In genomic region chr14:21602937-21603336, GRCm38 (mm10) we compare ENCODE assay signal across 29 mouse cellular contexts.
DNase-seq lines count a peak whose midpoint lies in the region; ATAC-seq and TF ChIP-seq lines count a peak whose summit lies in the region.
"Had no signal": no experiment of that assay in that cellular context is flagged by ENCODE, and none has a peak within 500 bp of the region (broad histone marks: within the 10 kb centered on the region; RNA-seq: fewer than 3 reads in every experiment).

No protein-coding gene starts in this region.

- no peaks in the 10 kb centered on the region for H3K27me3 ChIP-seq in liver, embryonic 11.5 days (replicated peaks; ENCODE audit: control insufficient read depth, insufficient read depth, low read length)
- no peaks in the 10 kb centered on the region for H3K27me3 ChIP-seq in liver, postnatal 0 days (ENCODE audit: insufficient read depth, low read length)
- no peaks in the 10 kb centered on the region for H3K27me3 ChIP-seq in G1E (ENCODE audit: insufficient read depth, low read length)
- H3K27me3 ChIP-seq in liver, embryonic 14.5 days (ENCODE audit: control insufficient read depth, insufficient read depth, low read length): no peaks in the 10 kb centered on the region
- H3K27me3 ChIP-seq in stomach, embryonic 15.5 days (replicated peaks): no peaks in the 10 kb centered on the region
- H3K27me3 ChIP-seq: embryonic facial prominence, embryonic 15.5 days; heart, embryonic 12.5 days; limb, embryonic 13.5 days; neural tube, embryonic 12.5 days had no signal

- peaks cover 34% of the 10 kb centered on the region for H3K4me1 ChIP-seq in liver, embryonic 11.5 days (replicated peaks; ENCODE audit: control insufficient read depth, insufficient read depth, low read length)
- 0 out of 2 replicates have a peak, but pooled peaks cover 3% of the 10 kb centered on the region for H3K4me1 ChIP-seq in liver, postnatal 0 days (ENCODE audit: insufficient read depth)
- peaks cover 73% of the 10 kb centered on the region for H3K4me1 ChIP-seq in G1E (ENCODE audit: insufficient read depth, low read depth, low read length)
- H3K4me1 ChIP-seq in liver, embryonic 14.5 days (replicated peaks; ENCODE audit: control insufficient read depth in 2 of 2, insufficient read depth in 2 of 2, low read length in 1 of 2): peaks cover 22 to 41% of the 10 kb centered on the region in 2 experiments
- peaks cover 14% of the 10 kb centered on the region; the same call in 1 of the 2 replicates for H3K4me1 ChIP-seq in stomach, embryonic 15.5 days

- no peaks in the 10 kb centered on the region for H3K9me3 ChIP-seq in liver, embryonic 11.5 days (ENCODE audit: control insufficient read depth, low read length)
- H3K9me3 ChIP-seq in liver, postnatal 0 days (ENCODE audit: low read length): no peaks in the 10 kb centered on the region
- H3K9me3 ChIP-seq in G1E (replicated peaks): no peaks in the 10 kb centered on the region
- no peaks in the 10 kb centered on the region for H3K9me3 ChIP-seq in liver, embryonic 14.5 days (ENCODE audit: control insufficient read depth, low read length)
- H3K9me3 ChIP-seq in stomach, embryonic 15.5 days: no peaks in the 10 kb centered on the region
- H3K9me3 ChIP-seq: embryonic facial prominence, embryonic 15.5 days; heart, embryonic 12.5 days; hindbrain, embryonic 10.5 days; limb, embryonic 13.5 days; megakaryocyte, embryonic 14.5 days; neural tube, embryonic 12.5 days had no signal

- ATAC-seq in liver, embryonic 11.5 days (replicated peaks; ENCODE audit: low FRiP score): peak; percentile 74
- no peak for ATAC-seq in liver, postnatal 0 days
- peak; percentile 78 for ATAC-seq in G1E (ENCODE audit: extremely low read depth, insufficient number of reproducible peaks, low FRiP score, poor library complexity, severe bottlenecking)
- ATAC-seq in liver, embryonic 14.5 days (ENCODE audit: insufficient read depth): no peak
- ATAC-seq in stomach, embryonic 15.5 days (ENCODE audit: insufficient read depth, low FRiP score, low read depth): peak; percentile 64
- ATAC-seq in monocyte, adult 5-6 weeks (replicated peaks; ENCODE audit: insufficient number of reproducible peaks, low FRiP score, low TSS enrichment, poor library complexity, severe bottlenecking): no peak
- ATAC-seq: activated CD4-positive, CD25-positive, alpha-beta regulatory T cell, adult 4 months; CD4-positive, CD25-positive, alpha-beta regulatory T cell, adult 4 months; forebrain, embryonic 14.5 days; intestine, postnatal 0 days had no signal

- no peaks in the 10 kb centered on the region for H3K36me3 ChIP-seq in liver, embryonic 11.5 days (ENCODE audit: control insufficient read depth, insufficient read depth, low read length)
- H3K36me3 ChIP-seq in liver, postnatal 0 days (replicated peaks; ENCODE audit: insufficient read depth, low read length): no peaks in the 10 kb centered on the region
- peaks cover 5% of the 10 kb centered on the region for H3K36me3 ChIP-seq in G1E (replicated peaks)
- H3K36me3 ChIP-seq in liver, embryonic 14.5 days (replicated peaks; ENCODE audit: control insufficient read depth, insufficient read depth, low read depth): no peaks in the 10 kb centered on the region
- H3K36me3 ChIP-seq in stomach, embryonic 15.5 days: no peaks in the 10 kb centered on the region
- H3K36me3 ChIP-seq: embryonic facial prominence, embryonic 15.5 days; heart, embryonic 12.5 days; hindbrain, embryonic 10.5 days; neural tube, embryonic 12.5 days had no signal

- no peak for TF ChIP-seq EP300 in liver, postnatal 0 days (IDR thresholded peaks at IDR 0.05; ENCODE audit: low read depth)
- TF ChIP-seq EP300 in liver, embryonic 14.5 days (IDR thresholded peaks at IDR 0.05; ENCODE audit: low read depth): peak; percentile 42; the same call in 1 of the 2 replicates

- no peak overlapping the region for H3K9ac ChIP-seq in liver, embryonic 11.5 days (ENCODE audit: low read depth, low read length)
- H3K9ac ChIP-seq in liver, postnatal 0 days (replicated peaks): no peak overlapping the region
- no peak overlapping the region for H3K9ac ChIP-seq in liver, embryonic 14.5 days (replicated peaks)
- no peak overlapping the region for H3K9ac ChIP-seq in stomach, embryonic 15.5 days
- H3K9ac ChIP-seq: embryonic facial prominence, embryonic 15.5 days; heart, embryonic 12.5 days; limb, embryonic 13.5 days; neural tube, embryonic 12.5 days had no signal

- TF ChIP-seq CTCF in liver, postnatal 0 days (IDR thresholded peaks at IDR 0.05; ENCODE audit: low read depth): no peak
- no peak for TF ChIP-seq CTCF in G1E (IDR thresholded peaks at IDR 0.05; ENCODE audit: low read depth, low read length)
- TF ChIP-seq CTCF in liver, embryonic 14.5 days (IDR thresholded peaks at IDR 0.05; ENCODE audit: low read depth): no peak

- 31% methylated on average over 4 of the region's 4 CpGs for WGBS in liver, embryonic 11.5 days
- 20% methylated on average over 4 of the region's 4 CpGs for WGBS in liver, postnatal 0 days (ENCODE audit: insufficient replicate concordance)
- WGBS in liver, embryonic 14.5 days (ENCODE audit: insufficient replicate concordance): 12% methylated on average over 4 of the region's 4 CpGs
- 37% methylated on average over 4 of the region's 4 CpGs for WGBS in stomach, embryonic 15.5 days

- H3K27ac ChIP-seq in liver, embryonic 11.5 days (ENCODE audit: low read depth, low read length): no peak overlapping the region
- no peak overlapping the region for H3K27ac ChIP-seq in liver, postnatal 0 days (ENCODE audit: low read depth)
- no peak overlapping the region for H3K27ac ChIP-seq in liver, embryonic 14.5 days
- no peak overlapping the region for H3K27ac ChIP-seq in stomach, embryonic 15.5 days
- H3K27ac ChIP-seq: embryonic facial prominence, embryonic 15.5 days; hindbrain, embryonic 10.5 days; neural tube, embryonic 12.5 days had no signal

- H3K4me3 ChIP-seq in liver, embryonic 11.5 days (ENCODE audit: low read depth, low read length): no peak overlapping the region
- no peak overlapping the region for H3K4me3 ChIP-seq in liver, postnatal 0 days (ENCODE audit: low read depth, low read length)
- no peak overlapping the region; the same call in 1 of the 2 replicates for H3K4me3 ChIP-seq in G1E (ENCODE audit: low read depth, low read length)
- no peak overlapping the region for H3K4me3 ChIP-seq in liver, embryonic 14.5 days (ENCODE audit: insufficient read depth in 1 of 2, low read depth in 2 of 2, low read length in 2 of 2)
- no peak overlapping the region for H3K4me3 ChIP-seq in stomach, embryonic 15.5 days (replicated peaks)
- H3K4me3 ChIP-seq: embryonic facial prominence, embryonic 15.5 days; heart, embryonic 12.5 days; hindbrain, embryonic 10.5 days; limb, embryonic 13.5 days; megakaryocyte, embryonic 14.5 days; neural tube, embryonic 12.5 days had no signal

- H3K4me2 ChIP-seq in liver, embryonic 11.5 days: no peak overlapping the region
- H3K4me2 ChIP-seq in liver, postnatal 0 days (ENCODE audit: low read depth, low read length): no peak overlapping the region
- no peak overlapping the region for H3K4me2 ChIP-seq in liver, embryonic 14.5 days (ENCODE audit: low read depth)
- no peak overlapping the region for H3K4me2 ChIP-seq in stomach, embryonic 15.5 days
- H3K4me2 ChIP-seq: embryonic facial prominence, embryonic 15.5 days; heart, embryonic 12.5 days; neural tube, embryonic 12.5 days had no signal

- DNase-seq in liver, embryonic 11.5 days (ENCODE audit: low spot score): no peak
- DNase-seq in liver, postnatal 0 days: no peak
- DNase-seq in G1E (ENCODE audit: low spot score): peak; percentile 29
- peak in 1 of 3 experiments; percentile 12 for DNase-seq in liver, embryonic 14.5 days (ENCODE audit: low read depth in 3 of 3, low spot score in 3 of 3)
- no peak for DNase-seq in gastrocnemius, adult 8-10 months (ENCODE audit: low spot score in 2 of 2)
- DNase-seq in cerebellum, postnatal 14 days: no peak
- DNase-seq: adrenal gland, adult 8-10 months; cerebellum, adult 18-20 months; embryo, embryonic 11 days; gastrocnemius, postnatal 14 days; heart, adult 18-20 months; heart, postnatal 10 days; kidney, postnatal 4 days; lung, postnatal 14 days; midbrain, embryonic 14.5 days; right cerebral cortex, postnatal 14 days; thymus, postnatal 36 days had no signal

Comparison
In these comparisons a context has a peak if more than half of its experiments do, and no peak if none do; other contexts are left out.
1. ATAC-seq: peak in liver, embryonic 11.5 days (single experiment), G1E (single experiment) and stomach, embryonic 15.5 days (single experiment); none in liver, postnatal 0 days (single experiment), liver, embryonic 14.5 days (single experiment) and monocyte, adult 5-6 weeks (single experiment).